Mouse (Mus musculus) Muller cell, postnatal 12 days (primary cell): ENCODE data around the gene Steap2.

Experiments used
- DNase-seq: peaks from one replicate; pipeline ENCODE4 v3.0.0-alpha.2; 2015; ENCODE audit errors: inconsistent ontology term

Steap2 gene

DNA sequence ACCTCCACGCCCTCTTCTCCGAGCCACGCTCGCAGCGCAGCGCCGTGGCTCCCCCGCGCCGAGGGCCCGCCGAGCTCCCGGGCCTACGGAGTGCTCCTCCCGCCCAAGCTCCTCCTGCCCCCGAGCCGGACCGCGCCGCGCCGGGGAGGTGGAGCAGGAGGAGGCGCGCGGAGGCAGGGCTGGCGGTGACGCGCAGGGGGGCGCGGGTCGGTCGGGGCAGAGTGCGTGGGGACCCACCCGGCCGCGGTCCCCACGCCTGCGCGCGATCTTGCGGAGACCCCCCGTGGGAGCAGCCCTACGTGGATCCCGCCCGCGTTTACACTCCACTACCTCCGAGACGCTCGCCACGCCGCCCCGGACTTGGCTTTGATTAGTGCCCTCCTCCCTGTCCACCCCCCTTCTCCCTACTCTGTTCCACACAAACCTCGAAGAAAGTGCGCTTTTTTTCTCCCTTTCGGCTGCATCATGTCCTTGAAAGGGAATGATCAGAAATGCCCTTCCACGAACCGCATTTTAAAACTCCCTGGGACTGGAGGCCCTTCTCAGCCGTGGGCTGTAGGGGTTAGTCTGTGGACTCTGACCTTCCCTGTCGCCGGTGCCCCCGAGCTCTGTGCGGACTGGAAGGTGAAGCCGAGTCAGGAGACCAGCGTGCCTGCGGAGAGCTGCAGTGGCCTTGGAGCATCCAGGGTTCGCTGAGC lies at the start of gene Steap2:
TSS of gene Steap2 (minus strand) at position 623 of the 698 bp plus-strand sequence.
- DNase-seq = peak; percentile 89

DNA sequence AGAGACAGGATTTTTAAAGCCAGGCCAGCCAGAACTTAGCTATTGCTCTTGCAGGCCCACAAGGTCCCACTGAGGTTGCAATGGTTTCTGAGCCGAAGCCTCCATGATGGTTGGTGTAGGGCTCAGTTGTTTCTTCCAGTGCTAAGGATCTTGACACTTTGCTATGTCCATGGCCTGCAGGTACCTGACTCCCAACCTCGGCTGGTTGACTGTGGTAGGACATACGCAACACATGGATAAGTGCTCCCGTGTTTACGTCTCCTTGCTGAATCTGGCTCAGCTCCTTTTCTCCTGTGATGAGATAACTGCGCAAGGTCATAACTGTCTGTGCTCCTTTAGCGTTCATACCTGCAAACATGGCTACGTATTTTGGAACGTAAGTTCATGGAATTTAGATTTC lies 40.1 kb upstream of the Steap2 start:
- DNase-seq = no peak

DNA sequence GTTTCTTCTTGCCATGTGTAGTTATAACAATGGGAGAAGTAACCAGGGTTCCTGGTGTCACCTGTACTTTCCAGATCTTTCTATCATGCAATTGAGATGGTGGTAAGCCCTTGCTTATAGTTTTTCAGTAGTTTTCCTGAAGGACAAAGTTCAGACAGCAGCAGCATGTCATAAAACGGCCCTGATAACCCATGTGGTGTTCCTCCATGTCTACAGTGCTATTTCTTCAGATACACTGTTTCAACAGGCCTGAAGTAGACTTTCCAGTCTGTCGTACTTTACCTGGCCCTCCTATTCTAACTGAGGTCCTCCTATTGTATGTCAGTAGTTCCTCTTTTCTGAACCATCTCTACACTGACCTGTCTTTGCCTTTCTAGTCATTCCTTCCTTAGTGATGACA lies 38.5 kb upstream of the Steap2 start:
- DNase-seq = no peak

DNA sequence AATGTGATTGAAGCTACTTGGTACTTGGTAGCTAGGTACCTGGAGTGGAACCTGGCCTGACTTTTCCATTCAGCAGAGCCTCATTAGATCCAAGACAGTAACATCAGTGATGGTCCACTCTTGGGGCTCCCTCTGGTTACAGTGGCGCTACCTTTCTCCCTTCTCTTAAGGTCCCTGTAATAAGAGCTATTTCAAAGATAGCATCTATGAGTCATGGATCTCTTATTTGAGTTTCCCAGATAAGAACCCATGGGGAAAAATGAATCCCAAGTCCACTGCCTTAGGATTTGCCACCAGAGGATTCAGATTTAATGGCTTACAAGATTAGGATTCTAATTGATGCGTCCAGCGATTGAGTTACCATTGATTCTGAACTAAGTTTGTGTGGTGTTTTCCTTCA lies 37.8 kb upstream of the Steap2 start:
- DNase-seq = no peak

GRCm38 (mm10) chr5:5729904-5730303 lies 35.5 kb upstream of the Steap2 start:
- peak; percentile 17 for DNase-seq

DNA sequence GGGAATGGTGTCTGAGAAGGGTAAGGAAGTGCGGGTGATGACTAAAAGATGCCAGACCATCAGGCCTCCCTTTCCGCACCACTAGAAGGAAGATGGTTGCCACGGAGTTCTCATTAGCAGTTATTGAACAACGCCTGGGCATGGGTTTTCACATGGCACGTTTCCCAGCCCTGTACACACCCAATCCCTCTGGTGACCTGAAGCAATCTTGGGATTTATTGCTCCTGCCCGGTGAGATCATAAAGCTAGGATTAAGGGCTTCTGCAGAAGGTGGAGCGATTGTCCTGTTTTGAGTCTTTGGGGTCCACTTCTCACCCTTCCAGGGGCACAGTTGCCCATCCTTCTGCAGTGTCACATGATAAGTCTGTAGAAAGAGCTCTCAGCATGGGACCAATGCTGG lies 27.8 kb upstream of the Steap2 start:
- no peak for DNase-seq

DNA sequence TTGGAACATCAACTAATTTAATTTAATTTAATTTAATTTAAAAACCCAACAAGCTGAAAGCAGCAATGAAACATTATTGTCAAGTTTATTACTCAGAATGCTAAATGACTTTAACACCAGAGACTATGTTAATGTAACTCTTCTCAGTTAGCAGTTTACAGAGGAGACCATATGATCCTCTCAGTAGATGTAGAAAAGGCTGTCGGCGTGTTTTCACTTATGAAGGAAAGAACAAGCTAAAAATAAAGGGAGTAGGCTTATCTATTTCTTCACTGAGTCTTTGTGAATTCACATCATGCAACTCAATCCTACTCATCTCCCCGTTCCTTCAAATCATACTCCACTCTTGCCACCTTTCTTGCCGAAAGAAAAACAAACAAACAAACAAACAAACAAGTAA lies 16.7 kb upstream of the Steap2 start:
- no peak for DNase-seq

- DNase-seq = no peak
Measured at GRCm38 (mm10) chr5:5707341-5708278, 13.2 kb upstream of the Steap2 start.

DNA sequence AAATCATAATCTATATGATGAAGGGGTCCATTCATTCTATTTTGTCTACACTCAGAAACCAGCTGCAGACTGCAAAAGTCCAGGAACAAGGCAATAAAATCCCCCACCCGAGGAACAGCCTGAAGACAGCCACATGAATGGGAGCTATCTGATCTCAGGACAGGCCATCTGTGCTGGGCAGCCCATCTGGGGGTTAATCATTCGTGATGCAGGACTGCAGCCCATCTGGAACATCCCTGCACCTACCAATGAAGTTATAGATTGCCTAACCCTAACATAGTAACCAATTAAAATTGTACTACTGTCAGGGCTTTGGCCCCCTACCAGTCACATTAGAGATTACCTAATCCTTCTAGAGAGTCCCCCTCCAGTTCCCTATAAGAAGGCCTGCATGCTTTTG lies 10.6 kb upstream of the Steap2 start:
- no peak for DNase-seq

- DNase-seq = no peak
Measured at GRCm38 (mm10) chr5:5700386-5700785, 6.0 kb upstream of the Steap2 start.

DNA sequence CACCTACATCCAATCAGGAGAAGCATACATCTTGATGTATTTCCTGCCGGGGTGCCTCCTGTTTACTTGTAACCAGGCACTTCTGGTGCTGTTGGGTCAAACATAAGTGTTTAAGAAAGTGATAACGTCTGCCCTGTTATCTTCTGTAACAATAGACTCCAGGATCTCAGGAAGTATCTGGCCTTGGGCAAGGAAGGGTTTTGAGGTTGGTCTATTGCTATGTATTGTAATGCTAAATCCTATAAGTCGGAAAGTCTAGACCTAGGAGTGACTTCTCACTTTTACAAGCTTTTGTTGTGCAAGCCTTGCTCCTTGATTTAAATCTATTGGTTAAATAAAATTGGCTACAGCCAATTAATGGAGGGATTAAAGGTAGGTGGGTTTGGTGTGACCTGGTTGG lies 4.5 kb upstream of the Steap2 start:
- no peak for DNase-seq

DNA sequence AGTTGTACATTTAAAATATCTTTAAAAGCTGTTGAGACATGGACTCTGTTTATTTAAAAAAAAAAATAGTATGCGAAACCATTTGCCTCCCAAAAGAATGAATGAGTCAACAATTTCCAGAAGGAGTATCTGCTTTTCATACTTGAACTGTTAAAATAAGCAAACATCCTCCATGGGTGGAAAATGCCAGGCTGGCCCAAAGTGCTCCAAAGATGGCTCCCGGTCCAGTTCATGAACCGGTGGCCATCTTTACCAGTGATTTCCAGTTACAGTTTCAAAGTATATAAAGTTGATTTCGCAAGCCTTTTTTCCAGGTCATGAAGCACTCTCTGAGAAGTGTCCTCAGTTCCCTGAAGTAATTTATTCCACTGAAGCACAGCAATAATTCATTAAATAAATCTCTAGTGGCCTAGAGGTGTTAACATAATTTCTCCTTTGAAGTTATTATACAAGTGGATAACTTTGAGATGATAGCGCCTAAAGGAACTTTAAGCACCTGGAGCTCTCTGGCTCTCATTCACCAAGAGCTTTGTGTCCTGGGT lies 1.1 kb upstream of the Steap2 start:
- DNase-seq = no peak

DNA sequence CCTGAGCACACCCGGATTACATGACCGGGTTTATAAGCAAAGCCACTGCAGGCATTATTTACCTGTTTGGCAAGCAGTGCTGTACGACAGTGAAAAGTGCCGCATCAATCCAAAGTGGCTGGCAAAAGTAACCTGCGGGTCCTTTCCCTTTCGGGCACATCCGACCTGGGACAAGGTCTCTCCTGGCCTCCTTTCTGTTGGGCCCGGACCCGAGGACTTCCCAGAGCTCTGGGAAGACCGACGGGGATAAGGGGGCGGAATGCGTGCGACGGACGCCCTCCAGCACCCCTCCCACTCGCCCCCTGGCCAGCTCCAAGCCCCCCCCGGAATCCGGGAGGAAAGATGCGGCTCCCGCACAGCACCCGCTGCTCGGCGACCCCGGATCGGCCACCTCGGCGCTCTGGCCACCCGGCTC lies 830 bp downstream of the Steap2 start:
- DNase-seq = no peak

- DNase-seq = no peak
Measured at GRCm38 (mm10) chr5:5692167-5692738, 2.1 kb downstream of the Steap2 start.

GRCm38 (mm10) chr5:5688945-5689540 lies 5.3 kb downstream of the Steap2 start:
- DNase-seq = no peak

DNA sequence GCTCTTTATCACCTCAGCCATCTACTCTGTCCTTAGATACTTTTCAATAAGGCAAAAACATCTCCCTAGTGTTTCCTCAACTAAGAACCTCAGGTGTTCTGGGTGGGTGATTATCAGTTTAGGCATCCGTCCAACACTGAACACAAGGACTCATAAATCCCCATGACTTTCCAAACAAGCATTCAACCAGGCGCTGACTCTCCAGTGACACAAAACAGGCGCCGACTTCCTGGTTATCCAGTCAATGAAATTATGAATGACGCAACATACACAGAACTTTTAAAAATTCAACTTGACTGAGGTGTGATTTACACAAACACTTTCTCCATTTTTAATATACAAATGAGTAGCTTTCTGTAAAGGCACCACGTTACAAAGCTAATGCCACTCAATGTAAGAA lies 6.2 kb downstream of the Steap2 start:
- DNase-seq = no peak

DNA sequence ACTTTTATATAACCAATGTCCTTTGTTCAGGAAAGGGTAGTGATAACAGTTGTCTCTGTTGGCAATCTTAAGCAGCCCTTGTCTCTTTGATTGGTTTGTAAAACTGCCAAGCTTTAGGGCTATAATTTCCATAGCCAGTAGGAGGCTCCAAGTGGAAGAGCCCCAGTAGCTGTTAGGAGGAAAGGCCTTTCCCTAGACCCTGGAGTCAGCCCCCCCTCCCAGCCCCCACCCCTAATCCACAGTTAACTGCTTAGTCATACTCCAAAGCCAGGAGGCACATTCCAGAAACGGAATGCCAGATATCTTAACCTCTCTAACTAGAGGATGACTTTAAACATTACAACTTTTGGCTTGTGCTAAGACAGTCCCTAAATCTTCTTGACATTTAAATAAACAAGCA lies 7.4 kb downstream of the Steap2 start:
- DNase-seq = peak; percentile 87

DNA sequence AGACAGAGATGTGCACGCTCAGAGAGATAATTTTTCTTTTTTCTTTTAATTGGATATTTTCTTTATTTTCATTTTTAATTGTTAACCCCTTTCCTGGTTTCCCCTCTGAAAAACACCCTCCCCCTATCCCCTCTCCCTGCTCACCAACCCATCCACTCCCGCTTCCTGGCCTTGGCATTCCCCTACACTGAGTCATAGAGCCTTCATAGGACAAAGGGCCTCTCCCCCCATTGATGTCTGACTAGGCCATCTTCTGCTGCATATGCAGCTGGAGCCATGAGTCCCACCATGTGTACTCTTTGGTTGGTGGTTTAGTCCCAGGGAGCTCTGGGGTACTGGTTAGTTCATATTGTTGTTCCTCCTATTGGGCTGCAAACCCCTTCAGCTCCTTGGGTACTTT lies 9.4 kb downstream of the Steap2 start:
- DNase-seq = peak; percentile 83

DNA sequence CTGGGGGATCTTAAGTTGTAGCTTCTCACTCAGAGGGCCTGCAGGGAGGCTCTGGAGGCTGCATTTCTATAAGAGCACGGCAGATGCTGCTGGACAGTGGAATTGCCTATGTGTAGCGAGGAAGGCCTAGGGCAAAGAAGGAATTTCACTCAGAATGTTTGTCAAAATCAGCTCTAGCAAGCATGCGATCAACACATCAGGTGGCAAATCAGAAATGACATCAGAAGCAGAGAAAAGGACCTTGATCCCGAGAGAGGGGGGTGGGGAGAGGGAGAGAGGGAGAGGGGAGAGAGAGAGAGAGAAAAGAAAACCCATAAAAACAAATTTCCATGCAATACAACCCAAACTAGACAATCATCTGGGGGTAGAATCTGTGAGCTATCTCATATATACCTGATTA lies 11.1 kb downstream of the Steap2 start:
- DNase-seq = no peak

DNA sequence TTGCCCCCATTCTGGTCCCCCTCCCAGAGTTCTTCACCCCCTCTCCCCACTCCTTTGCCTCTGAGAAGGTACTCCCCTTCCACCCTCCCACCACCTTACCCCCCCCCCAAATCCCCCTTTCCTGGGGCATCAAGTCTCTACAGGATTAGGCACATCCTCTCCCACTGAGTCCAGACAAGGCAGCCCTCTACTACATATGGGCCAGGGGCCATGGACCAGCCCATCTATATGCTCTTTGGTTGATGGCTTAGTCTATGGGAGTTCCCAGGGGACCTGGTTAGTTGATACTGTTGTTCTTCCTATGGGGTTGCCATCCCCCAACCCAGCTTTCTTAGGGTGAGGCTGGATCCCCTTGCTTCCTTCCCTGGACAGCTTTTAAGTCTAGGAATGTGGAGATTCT lies 14.9 kb downstream of the Steap2 start:
- DNase-seq = no peak

GRCm38 (mm10) chr5:5676082-5676481 lies 18.3 kb downstream of the Steap2 start:
- DNase-seq = no peak

GRCm38 (mm10) chr5:5668920-5669319 lies 25.5 kb downstream of the Steap2 start:
- no peak for DNase-seq
